Comparison of ENCODE assay signal across 24 mouse cellular contexts in genomic region chr8:109885294-109885693, GRCm38 (mm10). TPM values are rescaled to one million over a fixed set of nuclear protein-coding genes. Genes with fewer than 3 reads are reported as not detected.
A peak's percentile ranks its signal among the peaks of the same experiment; 100 is the strongest.
DNase-seq lines count a peak whose midpoint lies in the region; ATAC-seq lines count a peak whose summit lies in the region.
"Had no signal": no experiment of that assay in that cellular context is flagged by ENCODE, and none has a peak within 500 bp of the region (broad histone marks: within the 10 kb centered on the region; RNA-seq: fewer than 3 reads in every experiment).

No protein-coding gene starts in this region.

- no peaks in the 10 kb centered on the region for H3K27me3 ChIP-seq in midbrain, embryonic 16.5 days (ENCODE audit: control insufficient read depth, insufficient read depth, low read depth, low read length)
- H3K27me3 ChIP-seq in forebrain, embryonic 14.5 days (replicated peaks; ENCODE audit: control insufficient read depth, insufficient read depth, low read length) = no peaks in the 10 kb centered on the region
- H3K27me3 ChIP-seq: CH12.LX, Patski had no signal

- H3K4me3 ChIP-seq in midbrain, embryonic 16.5 days (ENCODE audit: low read depth, low read length) = no peak overlapping the region
- H3K4me3 ChIP-seq in forebrain, embryonic 14.5 days (ENCODE audit: low read depth, low read length) = no peak overlapping the region

- no peak for ATAC-seq in midbrain, embryonic 16.5 days
- no peak for ATAC-seq in forebrain, embryonic 14.5 days
- ATAC-seq: activated CD4-positive, CD25-positive, alpha-beta regulatory T cell, adult 4 months; CD4-positive, CD25-positive, alpha-beta regulatory T cell, adult 4 months; Patski had no signal

- no peak overlapping the region for H3K27ac ChIP-seq in midbrain, embryonic 16.5 days (ENCODE audit: low read length)
- no peak overlapping the region for H3K27ac ChIP-seq in forebrain, embryonic 14.5 days (ENCODE audit: low read depth, low read length)

- DNase-seq in ES-CJ7 (ENCODE audit: low read depth, low spot score) (peak; percentile 65), R1 (ENCODE audit: low read depth, low spot score) (peak; percentile 70), ZHBTc4 (ENCODE audit: low read depth, low spot score) (peak; percentile 63)
- no peak for DNase-seq in layer of hippocampus, adult 18-20 months (ENCODE audit: low spot score in 2 of 2)
- no peak for DNase-seq in forebrain, embryonic 14.5 days (ENCODE audit: low spot score)
- DNase-seq: adrenal gland, adult 2 months; adrenal gland, adult 8-10 months; adrenal gland, postnatal 10 days; adrenal gland, postnatal 14 days; adrenal gland, postnatal 25 days; adrenal gland, postnatal 36 days; B cell, adult 2 months; cerebellum, adult 11 months; cerebellum, adult 11-12 months; cerebellum, adult 18-20 months; cerebellum, adult 2 months; cerebellum, adult 8-10 months; cerebellum, adult 9-10 months had no signal

- H3K4me1 ChIP-seq in midbrain, embryonic 16.5 days (ENCODE audit: control insufficient read depth, insufficient read depth, low read length) = no peaks in the 10 kb centered on the region
- no peaks in the 10 kb centered on the region for H3K4me1 ChIP-seq in forebrain, embryonic 14.5 days (ENCODE audit: control insufficient read depth, insufficient read depth, low read length)

- H3K36me3 ChIP-seq in midbrain, embryonic 16.5 days (ENCODE audit: control insufficient read depth, insufficient read depth, low read length) = peaks cover 3% of the 10 kb centered on the region; the same call in 1 of the 2 replicates
- H3K36me3 ChIP-seq in forebrain, embryonic 14.5 days (ENCODE audit: control insufficient read depth, insufficient read depth, low read length) = peaks cover 23% of the 10 kb centered on the region

- H3K9me3 ChIP-seq in midbrain, embryonic 16.5 days (replicated peaks; ENCODE audit: control insufficient read depth, low read length, poor library complexity, severe bottlenecking) = no peaks in the 10 kb centered on the region
- no peaks in the 10 kb centered on the region for H3K9me3 ChIP-seq in forebrain, embryonic 14.5 days (replicated peaks; ENCODE audit: control insufficient read depth, low read length)
- H3K9me3 ChIP-seq: G1E had no signal

- H3K4me2 ChIP-seq in midbrain, embryonic 16.5 days (ENCODE audit: low read length) = no peak overlapping the region
- no peak overlapping the region for H3K4me2 ChIP-seq in forebrain, embryonic 14.5 days (ENCODE audit: low read length)

- H3K9ac ChIP-seq in midbrain, embryonic 16.5 days (ENCODE audit: low read depth, low read length) = no peak overlapping the region
- no peak overlapping the region for H3K9ac ChIP-seq in forebrain, embryonic 14.5 days (ENCODE audit: low read length)

RNA-seq across cellular contexts. Expression of gene Phlpp2, which starts 17.0 kb away (rescaled TPM):
- 10 to 100 TPM; 27.9 to 28.0 TPM for total RNA-seq in layer of hippocampus, adult 18-20 months (2021)
- polyA plus RNA-seq in midbrain, embryonic 16.5 days (2015; fragmentation: Nextera tagmentation; extraction: Ambion mirVana) = 3.6 and 4.0 TPM in 2 replicates
- polyA plus RNA-seq in forebrain, embryonic 14.5 days (2014; fragmentation: Nextera tagmentation; extraction: Ambion mirVana) = 3.7 and 5.0 TPM in 2 replicates

Comparison
In these comparisons a context has a peak if more than half of its experiments do, and no peak if none do; other contexts are left out.
1. DNase-seq: peak in ES-CJ7 (single experiment), R1 (single experiment) and ZHBTc4 (single experiment); none in layer of hippocampus, adult 18-20 months (0 of 2) and forebrain, embryonic 14.5 days (single experiment).